Mouse (Mus musculus) E14TG2a.4 (cell line): ENCODE results near the gene Borcs7.

Experiments
- CTCF ChIP-seq: conservative IDR thresholded peaks from 2 replicates; pipeline ENCODE4 v1.5.1; 2014; ENCODE audit warnings: low read length
- NANOG ChIP-seq: IDR thresholded peaks from 2 replicates; pipeline ENCODE4 v1.6.1; 2014; ENCODE audit warnings: borderline replicate concordance, low read length, mixed read lengths
- POU5F1 ChIP-seq: IDR thresholded peaks from 2 replicates; pipeline ENCODE4 v1.6.1; 2014; ENCODE audit warnings: low read length, borderline replicate concordance

DNA sequence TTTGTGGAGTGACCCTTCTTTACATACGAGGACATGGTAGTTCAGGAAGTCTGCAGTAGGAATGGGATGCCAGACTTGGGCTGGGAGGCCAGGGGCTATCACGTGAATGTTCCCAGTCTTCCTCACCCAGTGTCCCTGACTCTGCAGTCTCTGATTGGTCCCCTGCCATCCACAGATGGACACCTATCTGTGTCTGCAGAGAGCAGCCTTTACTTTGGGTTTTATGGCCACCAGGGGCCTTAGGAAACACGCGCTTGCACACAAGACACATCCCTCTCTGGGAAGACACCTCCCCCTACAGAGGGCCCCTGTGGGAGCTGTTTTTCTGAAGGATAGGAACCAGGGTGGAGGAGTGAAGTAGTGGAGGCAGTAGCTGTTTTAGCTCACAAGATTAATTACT is 28.2 kb upstream of the Borcs7 start:
- TF ChIP-seq CTCF, result no peak
- TF ChIP-seq POU5F1, result no peak
- no peak for TF ChIP-seq NANOG
